Mouse (Mus musculus) midbrain, embryonic 13.5 days (tissue): Measurements from ENCODE around the gene Parva. TPM values are rescaled to one million over a fixed set of nuclear protein-coding genes. Genes with fewer than 3 reads are reported as not detected.

ENCODE experiments used
- ATAC-seq: fragments of 200-750 bp; cut with Nextera tagmentation; 2 replicates; pipeline ENCODE4 v1.8.0; 2017; ENCODE audit warnings: mild to moderate bottlenecking, moderate TSS enrichment, moderate library complexity
- H3K27ac ChIP-seq: fragments of 300-500 bp; sonication (generic); 2 replicates; pipeline ENCODE4 v1.5.1; 2015; ENCODE audit warnings: inconsistent platforms, mild to moderate bottlenecking, moderate library complexity
- H3K27me3 ChIP-seq: fragments of 300-500 bp; sonication (generic); 2 replicates; pipeline ENCODE4 v1.6.1; 2015; ENCODE audit warnings: mild to moderate bottlenecking, inconsistent platforms
- H3K36me3 ChIP-seq: fragments of 300-500 bp; sonication (generic); 2 replicates; pipeline ENCODE4 v1.6.1; 2015; ENCODE audit warnings: mild to moderate bottlenecking, inconsistent platforms
- H3K4me1 ChIP-seq: fragments of 300-500 bp; sonication (generic); replicated peaks from 2 replicates; pipeline ENCODE4 v1.6.1; 2015; ENCODE audit warnings: inconsistent platforms
- H3K4me2 ChIP-seq: fragments of 300-500 bp; sonication (generic); replicated peaks from 2 replicates; pipeline ENCODE4 v1.6.1; 2015; ENCODE audit warnings: moderate library complexity, mild to moderate bottlenecking, inconsistent platforms
- H3K4me3 ChIP-seq: fragments of 300-500 bp; sonication (generic); replicated peaks from 2 replicates; pipeline ENCODE4 v1.5.1; 2015; ENCODE audit warnings: mild to moderate bottlenecking, inconsistent platforms
- H3K9ac ChIP-seq: fragments of 300-500 bp; sonication (generic); replicated peaks from 2 replicates; pipeline ENCODE4 v1.6.1; 2015; ENCODE audit warnings: mild to moderate bottlenecking, inconsistent platforms
- H3K9me3 ChIP-seq: fragments of 300-500 bp; sonication (generic); 2 replicates; pipeline ENCODE4 v1.6.1; 2016; ENCODE audit warnings: mild to moderate bottlenecking, inconsistent platforms
- WGBS: fragments of 180-500 bp; shearing (Covaris S2); methylation state at CpG from one replicate; pipeline ENCODE4 v1.1.7; 2015; 5-methylcytosine and 5-hydroxymethylcytosine counted together
- polyA plus RNA-seq: library from polyadenylated mRNA; unstranded; fragments of >200 nt; fragmentation: Nextera tagmentation; extraction: Ambion mirVana; gene quantifications from 2 replicates; pipeline ENCODE4 v1.2.1, GENCODE M21; 2015

Parva gene
- polyA plus RNA-seq, 1 experiment from 2014 or later = 30.3 TPM

DNA sequence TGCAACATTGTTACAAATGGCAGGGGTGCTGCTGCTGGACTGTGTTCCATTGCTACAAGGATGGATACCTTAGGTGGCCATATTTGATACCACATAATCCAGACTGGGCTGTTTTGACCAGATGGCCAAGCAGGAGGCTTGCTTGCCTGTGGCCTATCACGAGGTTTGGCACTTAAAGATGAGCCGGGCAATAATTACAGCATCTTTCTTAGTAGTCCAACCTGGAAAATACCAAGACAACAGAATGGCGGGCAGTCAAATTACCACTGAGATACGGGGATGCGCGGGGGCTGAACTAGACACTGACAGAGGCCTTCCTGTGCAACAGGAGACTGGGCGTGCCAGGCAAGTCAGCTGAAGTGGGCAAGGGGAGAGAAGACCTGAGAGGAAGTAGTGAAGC, 55.3 kb downstream of the Parva start:
- no peak overlapping the region for H3K4me2 ChIP-seq
- no peaks in the 10 kb centered on the region for H3K27me3 ChIP-seq
- H3K36me3 ChIP-seq = no peaks in the 10 kb centered on the region
- no peak for ATAC-seq
- no peak overlapping the region; the same call in 1 of the 2 replicates for H3K9ac ChIP-seq
- 93% methylated on average over 7 of the region's 7 CpGs for WGBS
- H3K4me3 ChIP-seq = no peak overlapping the region
- peaks cover 15% of the 10 kb centered on the region for H3K4me1 ChIP-seq
- H3K9me3 ChIP-seq = no peaks in the 10 kb centered on the region
- no peak overlapping the region; the same call in 1 of the 2 replicates for H3K27ac ChIP-seq

DNA sequence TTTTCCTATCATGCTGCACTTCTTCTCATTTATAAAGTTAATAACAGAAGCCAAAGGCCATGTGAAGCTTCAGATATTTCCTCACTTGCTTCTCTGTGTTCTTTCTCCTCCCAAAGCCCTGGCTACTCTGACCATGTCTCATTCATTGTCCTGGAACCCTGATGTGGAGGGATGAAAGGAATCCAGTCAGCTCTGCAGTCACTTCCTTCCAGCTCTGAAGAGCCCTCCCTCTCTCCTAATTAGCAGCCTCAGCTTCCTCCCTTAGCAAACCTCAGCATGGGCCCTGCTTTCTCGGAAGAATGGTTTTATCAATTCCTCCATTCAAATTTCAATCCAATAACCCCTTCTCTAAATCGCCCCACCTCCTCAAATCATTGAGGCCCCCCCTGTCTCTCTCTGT, 56.1 kb downstream of the Parva start:
- ATAC-seq = no peak
- no peak overlapping the region for H3K4me2 ChIP-seq
- H3K36me3 ChIP-seq = no peaks in the 10 kb centered on the region
- H3K4me1 ChIP-seq = peaks cover 15% of the 10 kb centered on the region
- no peak overlapping the region for H3K9ac ChIP-seq
- no peaks in the 10 kb centered on the region for H3K27me3 ChIP-seq
- WGBS = 9% methylated on average over 2 of the region's 2 CpGs
- H3K27ac ChIP-seq = peak overlapping the region; percentile 6; the same call in 1 of the 2 replicates
- no peak overlapping the region for H3K4me3 ChIP-seq
- H3K9me3 ChIP-seq = no peaks in the 10 kb centered on the region

DNA sequence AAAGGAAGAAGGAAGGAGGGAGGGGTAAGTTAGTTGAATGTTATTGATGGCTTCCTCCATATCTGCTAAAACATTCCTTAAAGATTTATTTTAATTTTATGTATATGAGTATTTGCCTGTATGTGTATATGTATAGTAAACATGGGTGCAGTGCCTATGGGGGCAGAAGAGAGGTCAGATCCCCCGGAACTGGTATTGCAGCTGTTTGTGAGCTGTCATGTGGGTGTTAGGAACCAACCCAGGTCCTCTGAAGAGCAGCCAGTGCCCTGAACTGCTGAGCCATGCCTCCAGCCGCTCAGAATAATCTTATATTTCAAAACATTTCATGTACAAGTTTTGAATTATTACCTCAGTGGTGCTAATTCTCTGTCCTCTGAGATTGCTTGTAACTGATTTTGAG, 63.5 kb downstream of the Parva start:
- Histone ChIP-seq H3K9ac (no peak overlapping the region), H3K27ac (no peak overlapping the region), H3K4me3 (no peak overlapping the region), H3K4me1 (peaks cover 18% of the 10 kb centered on the region), H3K36me3 (no peaks in the 10 kb centered on the region), H3K27me3 (no peaks in the 10 kb centered on the region), H3K4me2 (no peak overlapping the region), H3K9me3 (no peaks in the 10 kb centered on the region)
- no peak for ATAC-seq
- WGBS = 65% methylated on average over 2 of the region's 2 CpGs

DNA sequence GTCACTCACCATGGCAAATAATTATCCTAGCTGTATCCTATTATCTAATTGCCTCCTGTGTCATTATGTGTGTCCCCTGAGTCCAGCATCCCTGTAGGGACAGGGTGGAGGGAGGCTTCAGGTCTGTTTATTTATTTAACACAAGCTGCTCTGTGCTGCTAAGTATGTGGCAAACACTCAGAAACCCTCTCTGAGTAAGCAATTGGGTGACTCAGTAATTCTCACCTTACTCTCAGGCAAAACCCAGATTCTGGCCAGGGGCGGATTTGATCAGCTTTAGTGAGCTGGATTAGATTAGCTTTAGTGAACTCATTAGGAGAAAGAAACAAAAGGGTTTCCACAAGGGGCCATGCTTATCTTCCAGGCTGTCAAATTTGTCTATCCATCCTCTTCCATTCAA, 64.4 kb downstream of the Parva start:
- Histone ChIP-seq H3K9me3 (no peaks in the 10 kb centered on the region), H3K4me3 (no peak overlapping the region), H3K36me3 (no peaks in the 10 kb centered on the region), H3K27me3 (no peaks in the 10 kb centered on the region), H3K4me1 (peaks cover 20% of the 10 kb centered on the region), H3K4me2 (no peak overlapping the region), H3K9ac (no peak overlapping the region), H3K27ac (no peak overlapping the region)
- 56% methylated on average over 1 of the region's 1 CpGs for WGBS
- ATAC-seq = no peak

DNA sequence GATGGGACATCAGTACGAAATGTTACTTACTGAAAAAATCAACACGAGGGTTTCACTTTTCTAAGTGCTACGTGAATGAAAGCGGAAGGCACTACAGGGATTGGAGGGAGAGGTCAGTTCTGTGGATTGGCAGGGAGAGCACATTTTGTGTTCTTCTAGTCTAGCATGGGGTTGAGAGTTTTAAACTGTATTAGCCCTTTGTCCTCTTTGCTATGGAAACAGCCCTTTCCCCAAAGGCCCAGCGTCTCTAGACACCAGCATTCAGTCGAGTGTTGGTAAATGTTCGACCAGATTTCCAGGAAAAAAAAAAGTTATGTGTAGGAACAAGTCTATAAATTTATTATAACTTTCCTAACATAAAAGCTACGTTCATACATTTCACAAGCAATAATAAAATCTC, 68.6 kb downstream of the Parva start:
- Histone ChIP-seq H3K9ac (no peak overlapping the region), H3K36me3 (no peaks in the 10 kb centered on the region), H3K9me3 (no peaks in the 10 kb centered on the region), H3K27ac (no peak overlapping the region), H3K4me1 (peaks cover 24% of the 10 kb centered on the region), H3K4me2 (no peak overlapping the region), H3K27me3 (no peaks in the 10 kb centered on the region), H3K4me3 (no peak overlapping the region)
- WGBS = 55% methylated on average over 8 of the region's 8 CpGs
- ATAC-seq = no peak

DNA sequence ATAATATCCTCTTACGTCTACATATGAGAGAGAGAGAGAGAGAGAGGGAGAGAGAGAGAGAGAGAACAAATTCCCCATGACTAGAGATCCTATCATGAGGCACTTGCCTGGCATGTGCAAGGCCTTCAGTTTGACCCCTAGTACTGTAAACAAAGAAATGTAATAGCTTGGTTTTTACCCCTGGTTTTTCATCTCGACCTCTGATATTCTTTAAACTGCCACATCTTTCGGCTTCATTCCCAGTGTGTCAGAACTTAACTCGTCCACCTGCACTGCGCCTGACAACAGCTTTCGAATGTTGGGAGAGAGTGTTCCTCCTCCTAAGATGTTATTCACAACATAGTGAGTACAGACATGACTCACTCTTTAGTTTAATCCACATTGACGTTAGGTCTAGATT, 69.6 kb downstream of the Parva start:
- Histone ChIP-seq H3K27ac (no peak overlapping the region), H3K36me3 (no peaks in the 10 kb centered on the region), H3K4me3 (no peak overlapping the region), H3K9me3 (no peaks in the 10 kb centered on the region), H3K4me1 (peaks cover 23% of the 10 kb centered on the region), H3K27me3 (peaks cover 5% of the 10 kb centered on the region; the same call in 1 of the 2 replicates), H3K9ac (no peak overlapping the region), H3K4me2 (no peak overlapping the region)
- ATAC-seq = no peak
- 81% methylated on average over 7 of the region's 7 CpGs for WGBS

DNA sequence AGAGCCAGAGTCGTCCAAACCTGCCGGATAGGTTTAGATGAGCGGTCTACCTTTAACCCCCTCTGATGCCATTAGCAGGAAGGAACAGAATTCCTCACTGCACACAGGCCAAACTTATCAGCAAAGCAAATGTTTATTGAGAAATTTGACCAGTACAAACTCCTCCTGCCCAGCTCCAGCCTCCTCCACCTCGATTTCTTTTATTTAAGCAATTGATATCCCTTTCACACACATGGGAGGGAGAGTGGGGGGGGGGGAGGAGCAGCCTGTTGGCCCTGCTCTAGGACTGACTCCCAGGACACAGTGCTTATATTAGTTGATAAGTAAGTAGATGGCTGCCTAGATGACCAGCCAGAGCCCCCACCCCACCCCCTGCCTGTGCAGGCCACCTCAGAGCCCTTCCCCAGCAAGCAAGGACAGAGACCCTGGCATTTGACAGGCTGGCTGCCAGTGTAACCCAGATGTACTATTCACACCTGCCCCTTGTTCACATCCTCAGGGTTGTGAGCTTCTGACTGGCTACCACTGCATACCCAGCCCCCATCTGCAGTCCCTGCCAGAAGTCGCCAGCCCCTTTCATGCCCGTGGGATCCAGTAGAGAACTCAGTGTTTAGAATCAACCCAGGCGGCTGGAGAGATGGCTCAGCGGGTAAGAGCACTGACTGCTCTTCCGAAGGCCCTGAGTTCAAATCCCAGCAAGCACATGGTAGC, 71.4 kb downstream of the Parva start:
- H3K9me3 ChIP-seq = no peaks in the 10 kb centered on the region
- H3K27me3 ChIP-seq = peaks cover 5% of the 10 kb centered on the region; the same call in 1 of the 2 replicates
- H3K4me3 ChIP-seq = no peak overlapping the region
- H3K9ac ChIP-seq = no peak overlapping the region
- H3K36me3 ChIP-seq = no peaks in the 10 kb centered on the region
- no peak; the same call in 1 of the 2 replicates for ATAC-seq
- WGBS = 71% methylated on average over 9 of the region's 9 CpGs
- H3K27ac ChIP-seq = no peak overlapping the region
- no peak overlapping the region for H3K4me2 ChIP-seq
- peaks cover 35% of the 10 kb centered on the region for H3K4me1 ChIP-seq

DNA sequence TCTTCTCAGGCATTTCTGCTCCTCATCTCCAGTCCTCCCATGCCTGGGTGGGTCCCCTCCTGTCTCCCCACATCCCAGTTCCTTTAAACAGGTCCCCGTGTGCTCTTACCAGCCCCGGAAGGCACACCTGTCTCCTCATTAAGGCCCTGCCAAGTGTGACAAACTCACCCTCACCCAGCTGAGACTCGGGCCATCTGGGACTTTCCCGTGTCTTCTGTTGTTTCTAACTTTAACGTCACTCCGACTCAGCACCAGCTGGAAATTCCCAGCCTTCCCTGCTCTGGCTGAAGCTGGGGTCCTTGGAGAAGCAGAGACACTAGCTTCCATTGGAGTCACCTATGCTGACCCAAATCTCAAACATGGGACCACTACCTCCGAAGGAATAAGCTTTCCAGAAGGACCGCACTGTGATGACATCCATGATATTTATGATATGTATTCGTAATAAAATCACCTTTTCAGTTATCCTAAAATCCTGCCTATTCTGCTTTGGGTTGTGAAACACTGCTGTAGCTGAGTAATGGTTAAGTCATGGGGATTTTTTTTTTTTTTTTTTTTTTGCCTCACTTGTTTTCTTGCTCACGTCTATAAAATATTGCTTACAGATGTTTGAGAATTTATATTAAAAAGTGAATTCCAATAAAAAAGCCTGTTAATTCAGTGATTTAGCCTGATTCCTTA, 72.3 kb downstream of the Parva start:
- 69% methylated on average over 10 of the region's 10 CpGs for WGBS
- H3K27ac ChIP-seq = no peak overlapping the region
- H3K4me2 ChIP-seq = no peak overlapping the region
- no peaks in the 10 kb centered on the region for H3K9me3 ChIP-seq
- no peak for ATAC-seq
- no peak overlapping the region for H3K9ac ChIP-seq
- H3K27me3 ChIP-seq = peaks cover 5% of the 10 kb centered on the region; the same call in 1 of the 2 replicates
- H3K36me3 ChIP-seq = no peaks in the 10 kb centered on the region
- no peak overlapping the region for H3K4me3 ChIP-seq
- H3K4me1 ChIP-seq = peaks cover 27% of the 10 kb centered on the region

DNA sequence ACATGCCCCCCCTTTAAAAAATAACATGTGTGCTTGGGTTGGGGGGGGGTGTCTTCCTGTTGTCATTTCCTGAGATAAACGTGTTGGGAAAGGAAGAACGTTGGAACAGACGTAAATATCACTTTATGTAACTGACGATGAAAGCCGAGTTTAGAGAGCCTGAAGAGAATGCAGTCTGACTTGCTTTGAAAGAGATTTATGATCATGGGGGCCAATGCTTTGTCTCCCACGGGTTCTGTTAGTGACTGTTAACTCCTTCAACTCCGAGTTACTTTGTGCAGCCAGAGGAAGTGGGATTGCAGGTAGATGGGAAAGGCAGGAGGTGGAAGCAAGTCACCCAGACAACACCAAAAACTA, 72.8 kb downstream of the Parva start:
- no peak for ATAC-seq
- Histone ChIP-seq H3K9ac (no peak overlapping the region), H3K27me3 (peaks cover 5% of the 10 kb centered on the region; the same call in 1 of the 2 replicates), H3K27ac (no peak overlapping the region), H3K4me3 (no peak overlapping the region), H3K4me2 (no peak overlapping the region), H3K36me3 (no peaks in the 10 kb centered on the region), H3K4me1 (peaks cover 27% of the 10 kb centered on the region), H3K9me3 (no peaks in the 10 kb centered on the region)
- WGBS = 42% methylated on average over 7 of the region's 7 CpGs

DNA sequence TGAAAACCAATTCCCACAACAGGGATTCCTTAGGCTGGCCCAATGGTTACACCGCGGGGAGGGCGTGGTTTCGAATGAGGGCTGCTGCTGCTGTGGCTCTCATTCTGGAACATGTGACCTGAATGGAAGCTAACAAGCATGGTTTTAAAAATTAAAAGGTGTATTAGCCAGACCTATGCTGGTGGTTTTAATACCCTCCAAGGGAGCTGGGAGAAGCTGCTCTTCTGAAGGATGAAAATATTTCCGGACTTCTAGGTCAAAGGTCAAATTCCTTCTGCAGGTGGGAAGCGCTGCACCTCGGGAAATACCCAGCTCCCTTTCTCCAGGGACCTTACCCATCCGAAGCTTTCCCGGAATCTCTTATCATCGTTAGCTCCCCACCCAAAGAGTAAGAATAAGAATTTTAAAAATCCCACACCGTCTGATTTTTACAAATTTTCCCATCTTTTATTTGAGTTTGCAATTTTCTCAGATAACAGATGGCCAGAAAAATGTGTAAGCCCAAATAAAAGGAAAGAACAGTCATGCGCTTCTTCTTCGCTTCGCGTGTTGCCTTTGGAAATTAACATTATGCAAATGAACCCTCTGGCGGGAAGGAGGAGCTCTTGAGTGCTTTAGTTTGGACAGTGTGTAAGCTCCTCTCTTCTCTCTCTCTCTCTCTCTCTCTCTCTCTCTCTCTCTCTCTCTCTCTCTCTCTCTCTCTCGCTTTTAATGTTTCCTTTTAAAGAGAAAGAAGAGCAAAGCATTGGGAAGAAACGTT, 74.9 kb downstream of the Parva start:
- H3K9ac ChIP-seq = no peak overlapping the region
- no peak for ATAC-seq
- peaks cover 5% of the 10 kb centered on the region; the same call in 1 of the 2 replicates for H3K27me3 ChIP-seq
- no peak overlapping the region for H3K27ac ChIP-seq
- no peaks in the 10 kb centered on the region for H3K9me3 ChIP-seq
- H3K36me3 ChIP-seq = no peaks in the 10 kb centered on the region
- H3K4me1 ChIP-seq = peaks cover 21% of the 10 kb centered on the region
- H3K4me2 ChIP-seq = peak overlapping the region; percentile 36
- no peak overlapping the region for H3K4me3 ChIP-seq
- 28% methylated on average over 18 of the region's 18 CpGs for WGBS

DNA sequence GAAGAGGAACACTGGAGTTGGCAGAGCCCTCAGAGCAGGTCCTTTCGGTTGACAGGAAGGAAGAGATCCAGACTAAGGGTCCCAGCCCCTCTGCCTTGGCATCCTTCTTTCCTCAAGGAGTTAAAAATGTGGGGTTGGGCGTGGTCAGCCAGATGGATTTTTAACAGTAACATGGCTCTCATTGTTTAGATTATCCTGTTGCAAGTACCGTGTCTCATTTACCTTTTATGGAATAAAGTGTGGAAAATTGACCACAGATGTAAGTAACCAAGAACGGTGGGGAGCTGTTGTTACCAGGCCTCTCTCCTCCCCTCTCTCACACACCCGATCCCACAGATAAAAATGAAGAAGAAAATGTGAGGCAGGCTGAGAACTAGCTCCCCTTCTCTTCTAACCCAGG, 75.5 kb downstream of the Parva start:
- Histone ChIP-seq H3K27ac (no peak overlapping the region), H3K9ac (no peak overlapping the region), H3K4me1 (peaks cover 21% of the 10 kb centered on the region), H3K27me3 (peaks cover 5% of the 10 kb centered on the region; the same call in 1 of the 2 replicates), H3K4me2 (0 out of 2 replicates have a peak overlapping the region, but pooled peaks have one; percentile 36), H3K4me3 (no peak overlapping the region), H3K9me3 (no peaks in the 10 kb centered on the region), H3K36me3 (no peaks in the 10 kb centered on the region)
- 49% methylated on average over 5 of the region's 5 CpGs for WGBS
- ATAC-seq = no peak

DNA sequence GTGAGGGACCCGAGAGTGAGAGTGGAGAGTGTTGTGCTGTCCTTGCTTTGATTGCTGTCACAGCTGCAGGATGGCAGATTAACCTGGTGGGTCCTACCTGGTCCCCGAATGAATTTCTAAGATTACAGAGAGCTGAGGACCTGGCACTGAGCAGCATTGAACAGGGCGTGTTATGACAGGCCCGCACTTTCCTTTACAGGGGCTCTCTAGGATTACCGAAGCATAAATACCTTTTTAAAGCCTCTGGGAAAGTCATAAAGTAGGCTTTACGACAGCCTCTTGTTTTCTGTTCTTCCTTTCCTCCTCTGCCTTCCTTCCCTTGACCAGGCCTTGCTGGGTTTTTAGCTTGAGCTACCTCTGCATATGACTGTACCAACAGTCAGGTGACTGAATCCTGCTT, 76.1 kb downstream of the Parva start:
- Histone ChIP-seq H3K4me3 (no peak overlapping the region), H3K27me3 (peaks cover 5% of the 10 kb centered on the region; the same call in 1 of the 2 replicates), H3K4me2 (no peak overlapping the region), H3K36me3 (no peaks in the 10 kb centered on the region), H3K9me3 (no peaks in the 10 kb centered on the region), H3K27ac (no peak overlapping the region), H3K4me1 (peaks cover 21% of the 10 kb centered on the region), H3K9ac (no peak overlapping the region)
- WGBS = 86% methylated on average over 6 of the region's 6 CpGs
- no peak for ATAC-seq
